Comparison of ENCODE assay signal across 8 mouse cellular contexts in the genomic region with DNA sequence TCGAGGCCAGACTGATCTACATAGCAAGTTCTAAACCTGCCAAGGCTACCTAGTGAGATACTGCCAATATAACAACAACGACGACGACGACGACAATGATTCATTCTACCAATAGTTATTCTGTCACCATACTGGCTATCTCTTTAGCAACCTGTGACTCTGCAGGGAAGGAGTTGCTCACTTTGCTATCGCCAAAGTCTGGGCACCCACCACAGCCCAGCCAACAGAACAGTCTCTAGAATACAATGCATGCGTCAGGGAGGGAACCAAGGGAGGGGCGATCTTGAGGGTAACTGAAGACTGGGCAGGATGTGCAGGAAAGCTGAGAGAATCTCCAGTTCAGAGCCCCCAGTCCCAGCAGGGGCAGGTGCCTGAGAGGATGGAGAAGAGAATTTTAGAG. TPM values are rescaled to one million over a fixed set of nuclear protein-coding genes. Genes with fewer than 3 reads are reported as not detected.
DNase-seq lines count a peak whose midpoint lies in the region; ATAC-seq lines count a peak whose summit lies in the region.

No protein-coding gene starts in this region.

- H3K9me3 ChIP-seq in neural tube, embryonic 11.5 days (ENCODE audit: control insufficient read depth, low read length) = no peaks in the 10 kb centered on the region
- H3K9me3 ChIP-seq in limb, embryonic 12.5 days = no peaks in the 10 kb centered on the region
- H3K9me3 ChIP-seq in neural tube, embryonic 15.5 days (replicated peaks) = no peaks in the 10 kb centered on the region

- H3K4me3 ChIP-seq in neural tube, embryonic 11.5 days (ENCODE audit: low read depth, low read length) = peak overlapping the region; percentile 25; the same call in 1 of the 2 replicates
- peak overlapping the region; percentile 28 for H3K4me3 ChIP-seq in limb, embryonic 12.5 days (replicated peaks)
- peak overlapping the region; percentile 33 for H3K4me3 ChIP-seq in neural tube, embryonic 15.5 days (replicated peaks)

- H3K27ac ChIP-seq in neural tube, embryonic 11.5 days (ENCODE audit: low read depth, low read length) = peak overlapping the region; percentile 56
- peak overlapping the region; percentile 99 for H3K27ac ChIP-seq in limb, embryonic 12.5 days
- peak overlapping the region; percentile 99 for H3K27ac ChIP-seq in neural tube, embryonic 15.5 days (replicated peaks)

- peak overlapping the region; percentile 42 for H3K9ac ChIP-seq in neural tube, embryonic 11.5 days (ENCODE audit: low read length)
- peak overlapping the region; percentile 38 for H3K9ac ChIP-seq in limb, embryonic 12.5 days (replicated peaks)
- H3K9ac ChIP-seq in neural tube, embryonic 15.5 days (replicated peaks) = peak overlapping the region; percentile 40

- peak; percentile 23 for DNase-seq in CD4-positive, CD25-positive, alpha-beta regulatory T cell, adult 2 months (ENCODE audit: low read depth, low spot score)
- DNase-seq in neural tube, embryonic 11.5 days (ENCODE audit: low spot score) = no peak
- no peak for DNase-seq in neural tube, embryonic 10.5 days (ENCODE audit: extremely low spot score, low spot score)
- no peak for DNase-seq in left cerebral cortex, adult 18-20 months (ENCODE audit: low spot score in 2 of 2)
- DNase-seq in kidney, adult 11 months = no peak

- H3K4me2 ChIP-seq in neural tube, embryonic 11.5 days (ENCODE audit: low read depth) = peak overlapping the region; percentile 44
- peak overlapping the region; percentile 96 for H3K4me2 ChIP-seq in limb, embryonic 12.5 days
- peak overlapping the region; percentile 100 for H3K4me2 ChIP-seq in neural tube, embryonic 15.5 days

- H3K4me1 ChIP-seq in neural tube, embryonic 11.5 days (ENCODE audit: control insufficient read depth, insufficient read depth, low read length) = peaks cover 25% of the 10 kb centered on the region
- peaks cover 57% of the 10 kb centered on the region for H3K4me1 ChIP-seq in limb, embryonic 12.5 days (replicated peaks)
- peaks cover 56% of the 10 kb centered on the region for H3K4me1 ChIP-seq in neural tube, embryonic 15.5 days

- no peaks in the 10 kb centered on the region for H3K36me3 ChIP-seq in neural tube, embryonic 11.5 days (ENCODE audit: control insufficient read depth, insufficient read depth, low read length)
- H3K36me3 ChIP-seq in limb, embryonic 12.5 days = no peaks in the 10 kb centered on the region
- H3K36me3 ChIP-seq in neural tube, embryonic 15.5 days = no peaks in the 10 kb centered on the region

- no peak for ATAC-seq in CD4-positive, CD25-positive, alpha-beta regulatory T cell, adult 4 months
- ATAC-seq in neural tube, embryonic 11.5 days (ENCODE audit: insufficient read depth, low FRiP score, low TSS enrichment) = no peak
- ATAC-seq in limb, embryonic 12.5 days (ENCODE audit: insufficient number of reproducible peaks, insufficient read depth, low FRiP score, low TSS enrichment, low read depth) = no peak
- ATAC-seq in neural tube, embryonic 15.5 days (ENCODE audit: low FRiP score) = no peak

- WGBS in neural tube, embryonic 11.5 days = 5% methylated on average over 9 of the region's 9 CpGs
- 7% methylated on average over 9 of the region's 9 CpGs for WGBS in limb, embryonic 12.5 days
- 7% methylated on average over 9 of the region's 9 CpGs for WGBS in neural tube, embryonic 15.5 days

- no peaks in the 10 kb centered on the region for H3K27me3 ChIP-seq in neural tube, embryonic 11.5 days (ENCODE audit: control insufficient read depth, insufficient read depth, low read length)
- no peaks in the 10 kb centered on the region for H3K27me3 ChIP-seq in limb, embryonic 12.5 days
- no peaks in the 10 kb centered on the region for H3K27me3 ChIP-seq in neural tube, embryonic 15.5 days (replicated peaks)

RNA-seq across cellular contexts. Expression of a gene that starts 32.6 kb away (rescaled TPM):
- 10 to 100 TPM in 1 of 2 experiments, 1 to 10 TPM in 1; 2.5 to 10.2 TPM for polyA plus RNA-seq in CD4-positive, CD25-positive, alpha-beta regulatory T cell, adult 4 months (2017; shearing (Covaris generic))
- 1.4 and 1.8 TPM in 2 replicates for polyA plus RNA-seq in neural tube, embryonic 11.5 days (2014; fragmentation: Nextera tagmentation; extraction: Ambion mirVana)
- 4.6 and 6.8 TPM in 2 replicates for polyA plus RNA-seq in limb, embryonic 12.5 days (2016; fragmentation: Nextera tagmentation; extraction: Ambion mirVana)
- 2.4 and 3.1 TPM in 2 replicates for polyA plus RNA-seq in neural tube, embryonic 15.5 days (2015; fragmentation: Nextera tagmentation; extraction: Ambion mirVana)
- 10 to 100 TPM; 35.0 to 57.5 TPM for total RNA-seq in left cerebral cortex, adult 18-20 months (2021)

Comparison
In these comparisons a context has a peak if more than half of its experiments do, and no peak if none do; other contexts are left out.
1. H3K4me2 ChIP-seq: peak in every context shown above with its lines; median percentile 100 in neural tube, embryonic 15.5 days; 96 in limb, embryonic 12.5 days; 44 in neural tube, embryonic 11.5 days.